Mouse (Mus musculus) 416B (cell line): ENCODE results near the gene Sema4f.

Experiments
- DNase-seq: peaks from one replicate; pipeline ENCODE4 v3.0.0; 2011; ENCODE audit warnings: low read depth

Gene Sema4f

DNA sequence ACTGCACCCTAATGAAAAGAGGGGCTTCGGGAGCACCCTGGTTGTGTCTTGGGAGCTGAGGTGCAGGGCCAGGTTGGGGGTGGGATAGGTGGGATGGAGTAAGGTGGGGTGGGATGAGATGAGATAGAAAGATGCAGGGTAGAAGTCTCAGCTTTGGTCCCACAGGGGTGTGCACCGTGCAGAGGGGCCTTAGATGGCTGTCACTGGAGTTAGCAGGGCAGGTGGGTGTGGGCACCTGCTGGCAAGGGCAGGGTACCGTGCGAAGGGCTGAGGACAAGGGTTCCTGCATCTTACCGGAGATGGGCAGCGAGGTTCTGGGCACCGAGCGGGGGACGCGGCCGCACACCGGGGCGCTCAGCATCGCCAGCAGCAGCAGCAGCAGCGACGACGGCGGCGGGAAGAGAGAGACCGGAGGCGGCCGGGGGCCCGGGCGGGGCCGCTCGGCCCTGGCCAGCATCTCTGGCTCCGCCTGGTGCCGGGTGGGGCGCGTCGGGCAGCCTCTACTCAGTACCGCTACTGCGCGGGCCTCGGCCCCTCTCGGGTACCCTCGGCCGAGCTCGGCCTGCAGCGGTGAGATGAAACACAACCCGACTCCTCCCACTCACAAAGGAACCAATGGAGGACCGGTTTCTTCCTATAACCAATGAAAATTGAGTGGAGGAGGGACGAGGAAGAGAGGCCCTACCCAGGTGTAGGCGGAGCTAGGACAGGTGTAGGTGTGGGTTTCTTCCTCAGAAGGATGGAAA lies at the start of gene Sema4f:
Gene Sema4f (minus strand): TSS at position 603 of the 746 bp plus-strand sequence.
- no peak for DNase-seq

DNA sequence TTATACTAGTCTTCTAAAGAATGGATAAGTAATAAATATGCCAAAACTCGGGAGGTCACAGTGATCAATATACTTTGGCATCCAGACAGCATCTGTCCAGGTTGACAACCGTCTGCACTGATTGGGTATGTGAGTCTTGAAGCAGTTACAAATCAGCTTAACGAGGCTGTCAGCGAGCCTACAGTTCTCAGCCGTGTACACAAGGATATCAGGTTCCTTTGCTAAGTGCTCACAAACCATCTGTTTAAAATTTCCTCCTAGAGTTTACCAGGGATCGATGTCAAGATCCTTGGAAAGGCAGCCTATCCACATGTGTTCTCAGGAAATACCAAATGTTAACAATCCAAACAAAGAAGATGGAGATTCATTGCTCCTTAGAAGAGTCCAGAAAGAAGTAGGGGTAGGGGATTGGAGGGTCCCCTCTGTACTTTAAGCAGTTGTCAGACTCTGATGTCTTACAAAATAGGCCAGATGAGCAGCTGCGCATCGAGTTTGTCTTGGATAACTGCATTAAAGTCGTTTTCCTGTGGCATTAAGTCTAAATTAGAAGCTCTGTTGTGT lies 47.9 kb upstream of the Sema4f start:
- no peak for DNase-seq

DNA sequence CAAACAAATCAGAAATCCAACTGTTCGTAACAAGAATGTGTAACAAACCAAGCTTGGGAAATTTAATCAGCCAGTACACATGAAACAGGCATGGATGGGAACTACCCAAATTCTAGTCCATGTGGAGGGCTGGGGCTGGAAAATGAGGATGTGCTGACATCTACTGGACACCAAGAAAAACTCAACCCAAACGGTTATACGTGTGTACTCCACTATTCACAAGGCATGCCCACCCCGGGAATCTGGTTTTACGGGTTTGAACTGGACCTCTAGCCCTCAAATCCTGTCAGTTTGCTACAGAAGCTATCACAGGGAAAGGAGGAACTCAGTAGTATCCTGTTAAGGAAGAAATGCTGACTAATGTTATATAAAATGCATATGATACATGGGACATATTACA lies 31.5 kb upstream of the Sema4f start:
- DNase-seq: peak; percentile 82

DNA sequence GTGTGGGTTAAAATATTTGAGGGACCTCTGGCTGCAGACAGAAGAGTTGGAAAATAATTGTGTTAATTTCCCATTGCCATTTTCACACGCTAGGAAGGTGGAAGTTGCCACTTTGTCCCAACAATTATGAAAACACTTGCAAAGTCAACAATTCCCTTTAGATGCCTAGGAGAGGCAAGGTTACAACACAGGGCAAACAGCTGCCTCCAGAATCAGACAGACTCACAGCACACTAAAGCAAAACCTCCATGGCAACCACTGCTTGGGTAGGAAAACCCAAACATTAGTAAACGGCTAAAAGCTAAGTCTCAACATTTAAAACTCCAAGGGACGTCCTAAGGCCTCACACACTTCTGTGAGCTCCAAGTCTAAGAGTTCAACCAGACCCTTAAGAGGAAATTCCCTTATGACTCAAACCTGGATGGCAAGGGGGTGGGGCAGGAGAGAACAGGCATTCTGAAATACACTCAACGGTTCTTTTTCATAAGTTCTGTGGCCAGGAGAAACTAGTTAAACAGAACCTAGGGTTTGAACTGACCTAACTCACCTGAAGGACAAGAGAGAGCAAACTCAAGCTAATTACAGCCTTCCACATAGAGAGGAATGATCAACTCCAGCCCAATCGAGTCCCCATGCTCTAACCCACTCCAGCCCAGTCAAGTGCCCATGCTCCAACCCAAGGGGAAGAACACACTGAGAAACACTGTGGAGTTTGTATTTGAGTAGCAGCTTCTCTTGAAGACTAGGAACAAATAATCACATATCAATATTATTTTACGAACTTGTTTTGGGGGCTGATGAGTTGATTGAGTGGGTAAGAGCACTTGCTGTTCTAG lies 29.9 kb upstream of the Sema4f start:
- no peak for DNase-seq

DNA sequence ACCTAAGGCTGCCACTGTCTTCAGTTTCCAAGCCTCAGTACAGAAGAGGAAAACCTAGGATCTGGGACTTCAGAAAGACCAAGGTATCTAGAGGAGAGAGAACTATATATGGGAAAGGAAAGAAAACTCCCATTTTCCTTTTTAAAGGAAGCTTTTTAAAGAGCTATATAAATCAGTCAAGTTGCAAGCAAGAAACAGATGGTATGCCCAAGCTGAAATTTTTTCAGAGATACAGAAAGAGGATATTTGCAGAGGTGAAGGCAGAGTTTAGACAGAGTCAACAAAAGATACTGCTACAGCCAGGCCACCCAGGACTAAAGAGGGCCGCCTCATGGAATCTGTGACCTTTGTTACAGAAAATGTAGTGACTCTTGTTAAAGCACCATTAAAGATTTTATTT lies 22.1 kb upstream of the Sema4f start:
- DNase-seq: no peak

DNA sequence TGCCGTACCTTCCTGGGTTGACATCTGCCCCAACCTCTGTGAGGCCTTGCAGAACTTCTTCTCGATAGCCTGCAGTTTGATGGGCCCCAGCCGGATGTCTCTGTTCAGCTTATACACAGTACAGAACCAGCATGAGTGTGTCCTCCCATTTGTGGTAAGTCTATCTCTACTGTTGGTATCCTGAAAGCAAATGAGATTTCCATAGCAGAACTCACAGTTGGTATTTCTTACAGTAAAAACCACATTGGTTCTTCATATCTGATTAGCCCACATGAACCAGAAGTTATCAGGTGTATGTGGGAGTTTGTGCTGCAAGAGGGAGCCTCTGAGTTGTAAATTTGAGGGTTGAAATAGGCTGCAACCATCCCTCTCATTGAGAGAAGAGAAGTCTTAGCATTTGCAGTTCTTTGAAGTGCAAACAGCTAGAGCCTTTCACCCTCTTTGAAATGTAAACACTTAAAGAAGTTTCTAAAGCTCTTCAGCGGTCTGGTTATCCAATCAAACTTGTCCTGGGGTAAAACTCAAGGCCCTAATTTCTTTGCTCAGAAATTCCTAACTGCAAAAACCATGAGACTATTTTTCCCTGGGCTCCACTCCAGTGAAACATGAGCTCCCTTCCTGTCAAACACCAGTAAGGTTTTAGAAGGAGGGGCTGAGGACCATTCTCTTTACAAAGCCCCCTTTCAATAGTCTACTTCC lies 17.1 kb upstream of the Sema4f start:
- no peak for DNase-seq

DNA sequence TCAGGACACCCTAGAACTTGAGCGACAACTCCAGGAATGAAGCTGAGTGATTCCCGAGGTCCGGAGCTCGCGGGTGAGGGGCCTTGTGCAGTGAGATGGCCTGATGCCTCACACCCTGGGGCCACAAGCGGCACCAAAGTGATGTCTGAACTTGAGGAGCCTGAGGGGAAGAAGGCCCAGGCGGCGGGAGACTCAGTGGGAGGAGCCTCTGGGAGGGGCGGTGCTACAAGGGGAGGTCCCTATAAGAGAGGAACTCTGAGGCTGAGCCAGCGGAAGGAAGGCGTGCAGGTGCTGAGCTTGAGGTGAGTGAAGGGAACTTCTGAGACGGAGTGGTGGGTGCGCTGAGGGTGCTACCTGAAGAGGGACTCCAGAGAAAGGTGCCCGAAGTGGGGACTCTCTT lies 7.1 kb upstream of the Sema4f start, which contains the start of gene M1ap:
Gene M1ap (plus strand): TSS at position 252 of the 400 bp plus-strand sequence.
- no peak for DNase-seq

DNA sequence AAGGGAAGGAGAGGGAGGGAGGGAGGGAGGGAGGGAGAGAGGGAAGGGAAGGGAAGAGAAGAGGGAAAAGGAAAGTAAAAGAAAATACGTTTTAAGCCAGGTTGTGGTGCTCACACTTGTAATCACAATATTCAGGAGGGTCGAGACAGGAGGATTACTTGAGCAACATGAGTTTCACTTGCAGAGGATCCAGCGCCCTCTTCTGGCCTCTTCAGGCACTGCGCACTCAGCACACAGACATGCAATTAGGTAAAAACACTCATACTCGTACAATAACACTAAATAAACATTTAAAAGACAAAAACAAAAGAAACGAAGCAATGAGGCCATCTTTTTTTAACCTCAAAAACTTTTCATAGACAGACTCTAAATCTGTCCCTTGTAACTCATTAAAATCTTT lies 6.2 kb upstream of the Sema4f start:
- DNase-seq: peak; percentile 65

DNA sequence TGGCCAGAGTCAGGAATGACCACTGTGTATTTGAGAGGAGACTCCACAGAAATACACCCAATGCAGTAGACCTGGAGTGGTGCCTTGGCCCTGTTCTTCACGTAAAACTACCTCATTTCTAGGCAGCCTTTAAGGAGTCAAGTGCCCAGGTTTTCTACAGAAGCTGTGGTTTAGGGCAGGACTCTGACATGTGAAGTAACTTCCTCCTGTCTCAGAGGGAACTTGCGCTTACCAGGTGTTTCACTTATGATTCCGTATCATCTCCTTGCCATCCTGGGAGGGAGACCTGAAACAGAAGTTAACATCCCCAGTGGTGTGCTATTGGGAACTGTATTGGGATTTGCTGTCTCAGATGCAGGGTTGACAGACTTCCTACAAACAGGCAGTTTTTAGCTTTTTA lies 1.2 kb upstream of the Sema4f start:
- no peak for DNase-seq

DNA sequence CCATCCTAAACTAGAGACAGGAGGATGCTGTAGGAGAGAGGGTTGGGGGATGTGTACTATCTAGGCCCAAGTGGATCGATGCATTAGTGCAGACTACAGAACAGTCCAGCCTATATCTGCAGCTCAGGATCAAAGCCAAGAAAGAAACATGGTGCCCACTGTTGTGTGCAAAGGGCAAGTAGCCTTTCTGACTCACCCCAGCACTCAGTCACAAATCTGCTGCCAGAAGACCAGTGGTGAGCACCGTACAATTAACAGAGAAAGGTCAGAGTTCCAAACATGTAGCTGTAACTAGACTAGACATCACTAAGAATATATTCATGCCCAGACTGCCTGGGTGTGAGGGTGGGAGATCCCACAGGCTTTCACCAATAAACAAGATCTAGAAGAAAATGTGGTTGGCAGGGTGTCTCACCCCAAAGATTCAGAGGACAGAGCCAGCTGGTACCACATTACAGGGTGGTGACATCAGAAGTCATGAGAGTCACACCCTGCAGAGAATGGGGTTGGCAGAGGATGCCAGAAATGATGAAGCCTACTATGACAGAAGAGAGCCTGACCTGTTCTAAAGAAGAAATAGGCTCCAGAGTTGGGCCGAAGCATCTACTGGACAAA lies 4.8 kb downstream of the Sema4f start:
- DNase-seq: no peak

DNA sequence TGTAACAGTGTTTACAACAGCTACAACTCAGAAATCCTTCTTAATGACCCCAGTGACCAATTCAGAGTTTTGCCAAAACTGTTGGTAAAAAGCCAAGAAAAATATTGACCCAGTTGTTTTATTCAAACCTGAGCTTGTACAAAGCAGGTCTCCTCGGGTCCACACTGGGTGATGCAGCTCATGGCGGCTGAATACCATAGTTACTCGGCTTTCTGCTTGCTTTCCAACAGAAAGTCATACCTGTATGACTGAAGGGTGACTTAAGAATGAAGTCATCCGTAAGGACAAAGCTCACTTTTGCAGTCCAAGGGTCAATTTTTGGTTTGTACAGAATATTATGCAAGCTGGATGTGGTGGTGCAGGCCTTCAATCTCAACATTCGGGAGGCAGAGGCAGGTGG lies 12.0 kb downstream of the Sema4f start:
- DNase-seq: no peak

DNA sequence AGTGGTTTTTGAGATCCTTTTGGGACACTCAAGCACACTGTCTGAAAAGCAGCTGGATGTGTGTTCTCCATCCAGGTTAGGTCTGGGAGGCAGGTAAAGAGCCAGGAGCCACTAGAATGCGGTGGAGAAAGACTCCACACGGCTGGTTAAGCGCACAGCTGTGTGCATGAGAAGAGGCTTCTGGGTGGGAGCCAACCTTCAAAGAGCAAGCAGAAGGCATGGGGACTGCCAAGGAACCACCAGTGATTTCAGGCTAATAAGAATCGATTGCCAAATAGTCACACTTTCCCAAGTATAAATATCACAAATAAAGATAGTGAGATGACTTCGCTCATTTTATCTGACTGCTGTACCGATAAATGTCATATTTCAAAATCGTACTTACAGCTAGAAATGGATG lies 13.0 kb downstream of the Sema4f start:
- DNase-seq: no peak

DNA sequence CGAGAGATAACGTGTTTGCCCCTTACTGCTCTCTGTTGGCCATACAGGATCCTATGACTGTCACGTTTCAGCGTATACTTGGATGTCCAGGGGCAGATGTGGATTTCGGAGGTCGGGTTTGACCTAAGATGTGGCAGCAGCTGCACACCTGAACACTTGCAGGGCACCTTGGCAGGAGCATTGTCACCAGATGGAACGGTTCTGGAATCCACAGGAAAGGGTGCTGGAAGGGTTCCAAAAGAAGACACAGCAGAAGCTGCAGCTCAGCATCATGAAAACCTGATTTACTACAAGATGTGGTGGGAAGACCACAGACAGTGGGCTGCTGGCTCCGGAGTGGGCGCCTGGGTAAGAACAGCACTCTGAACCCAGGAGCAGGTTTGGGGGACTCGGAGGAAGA lies 13.5 kb downstream of the Sema4f start:
- no peak for DNase-seq

DNA sequence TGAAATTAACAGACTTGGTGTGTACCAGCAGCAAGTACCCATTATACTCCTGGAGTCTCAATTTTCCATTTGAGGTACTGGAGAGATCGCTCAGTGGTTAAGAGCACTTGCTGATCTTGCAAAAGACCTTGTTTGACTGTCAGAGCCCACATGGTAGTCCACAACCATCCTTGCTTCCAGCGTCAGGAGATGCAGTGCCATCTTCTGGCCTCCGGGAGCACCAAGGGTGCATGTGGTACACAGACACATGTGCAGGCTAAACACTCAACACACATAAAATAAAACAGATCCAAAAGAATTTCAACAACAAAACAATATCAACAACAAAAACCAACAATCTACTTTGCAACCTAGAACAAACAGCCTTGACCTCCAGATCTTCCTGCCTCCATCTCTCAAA lies 14.6 kb downstream of the Sema4f start:
- peak; percentile 52 for DNase-seq

DNA sequence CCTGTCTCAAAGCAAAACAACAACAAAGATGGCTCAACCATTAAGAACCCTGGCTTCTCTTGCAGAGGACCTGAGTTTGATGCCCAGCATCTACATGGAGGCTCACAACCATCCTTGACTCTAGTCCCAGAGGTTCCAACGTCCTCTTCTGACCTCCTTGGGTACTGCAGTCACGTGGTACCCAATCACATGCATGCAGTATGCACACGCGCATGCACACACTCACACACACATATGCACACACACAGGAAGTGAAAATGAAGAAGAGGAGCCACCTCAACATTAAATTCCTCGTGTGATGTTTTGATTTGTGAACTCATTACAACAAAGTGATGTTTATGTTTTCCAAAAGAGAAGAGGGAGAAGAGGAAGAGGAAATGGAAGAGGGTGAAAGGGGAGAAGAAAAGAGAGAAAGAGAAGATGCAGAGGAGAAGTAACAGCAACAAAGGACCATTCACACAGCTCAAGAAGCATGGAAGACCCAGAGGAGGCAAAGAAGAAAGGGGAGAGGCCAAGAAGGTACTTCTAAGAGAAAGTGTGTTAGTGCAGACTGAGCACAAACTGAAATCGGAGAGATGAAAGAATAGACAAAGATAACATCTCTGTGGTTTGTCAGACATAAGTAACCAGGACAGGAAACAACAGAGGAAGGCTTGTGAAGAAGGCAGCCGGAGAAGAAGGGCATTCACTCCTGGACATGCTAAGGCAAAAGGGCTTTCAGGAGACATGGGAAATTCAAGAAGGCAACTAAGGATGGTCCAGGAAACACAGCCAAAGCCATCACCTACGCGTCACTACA lies 17.9 kb downstream of the Sema4f start:
- peak; percentile 22 for DNase-seq

DNA sequence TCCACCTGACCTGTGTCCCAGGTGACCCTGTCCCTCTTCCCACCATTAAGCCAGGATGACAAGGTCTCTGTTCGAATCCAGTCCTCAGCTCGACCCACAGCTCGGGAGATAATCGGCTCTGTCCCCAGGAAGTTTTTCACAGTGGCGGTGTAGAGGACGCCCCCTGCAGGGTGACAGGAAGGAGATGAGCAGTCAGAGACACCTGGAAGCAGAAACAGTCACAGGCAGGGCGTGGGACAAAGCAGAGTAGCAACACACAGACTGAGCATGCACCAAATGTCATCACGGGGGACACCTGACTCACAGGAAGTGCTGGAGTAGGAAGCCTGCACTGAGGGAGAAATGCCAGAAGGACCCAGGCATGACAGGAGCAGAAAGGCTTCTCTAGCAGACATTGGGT lies 20.0 kb downstream of the Sema4f start:
- DNase-seq: no peak

DNA sequence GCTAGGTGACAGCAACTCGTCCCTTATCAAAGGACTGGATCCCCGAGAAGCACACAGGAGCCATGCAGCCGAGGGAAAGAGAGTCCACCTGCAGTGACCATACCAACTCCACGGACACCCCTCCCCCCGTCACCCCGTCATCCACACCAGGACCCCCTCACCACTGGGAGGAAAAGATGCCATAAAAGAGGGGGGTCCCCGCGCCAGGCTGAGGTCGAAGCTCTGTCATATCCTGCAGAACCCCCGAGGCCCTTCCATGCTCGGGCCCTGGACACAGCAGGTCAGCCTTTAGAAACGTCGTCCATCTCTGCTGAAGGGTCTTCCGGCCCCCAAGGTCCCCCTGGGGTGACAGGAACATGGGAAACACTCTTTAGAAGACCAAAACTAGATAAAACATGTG lies 21.2 kb downstream of the Sema4f start:
- DNase-seq: no peak

DNA sequence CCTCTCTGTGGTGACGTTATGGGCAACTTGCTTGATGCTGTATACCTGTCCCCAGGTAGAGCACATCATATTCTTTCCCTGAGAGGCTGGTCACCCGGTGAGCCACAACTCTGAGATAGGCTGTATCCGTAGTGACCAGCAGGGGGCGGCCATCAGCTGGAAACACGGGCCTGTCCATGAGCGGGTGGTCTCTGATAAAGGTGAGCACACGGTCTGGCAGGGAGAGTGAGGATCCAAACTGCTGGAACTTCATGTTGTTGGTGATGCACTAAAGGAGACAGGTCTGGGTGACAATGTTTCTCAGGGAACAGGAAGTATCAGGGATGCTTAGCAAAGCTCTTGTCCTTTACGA lies 21.8 kb downstream of the Sema4f start:
- DNase-seq: no peak

DNA sequence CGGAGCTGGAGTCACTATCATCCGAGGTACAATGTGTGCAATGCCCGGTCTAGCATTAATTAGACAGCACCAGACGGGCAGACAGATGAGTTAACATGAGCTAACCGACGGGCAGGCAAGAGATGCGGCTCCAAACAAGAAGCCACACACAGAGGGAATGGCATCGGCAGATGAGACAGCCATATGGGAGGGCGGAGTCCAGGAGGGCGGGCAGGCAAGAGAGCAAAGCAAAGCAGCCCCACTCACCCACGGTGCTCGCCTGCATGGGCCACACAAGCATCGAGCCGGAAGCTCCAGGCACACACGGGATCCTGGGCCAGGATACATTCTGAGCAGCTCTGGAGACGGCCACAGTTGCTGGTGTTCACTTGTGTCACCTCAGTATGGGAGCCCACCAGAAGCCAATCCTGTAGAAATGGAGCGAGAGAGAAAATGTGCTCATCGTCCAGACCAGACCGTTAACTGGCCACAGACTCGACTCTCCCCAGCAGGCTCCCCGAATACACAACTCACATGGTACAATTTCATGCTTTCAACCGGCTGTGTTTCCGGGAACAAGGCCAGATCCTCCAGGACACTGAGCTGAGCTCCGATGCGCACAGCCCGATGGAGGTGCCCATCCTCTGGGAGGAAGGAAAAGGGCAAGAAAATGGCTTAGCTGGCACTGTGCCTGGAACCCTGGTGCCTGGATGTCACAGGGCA lies 22.3 kb downstream of the Sema4f start:
- DNase-seq: no peak

DNA sequence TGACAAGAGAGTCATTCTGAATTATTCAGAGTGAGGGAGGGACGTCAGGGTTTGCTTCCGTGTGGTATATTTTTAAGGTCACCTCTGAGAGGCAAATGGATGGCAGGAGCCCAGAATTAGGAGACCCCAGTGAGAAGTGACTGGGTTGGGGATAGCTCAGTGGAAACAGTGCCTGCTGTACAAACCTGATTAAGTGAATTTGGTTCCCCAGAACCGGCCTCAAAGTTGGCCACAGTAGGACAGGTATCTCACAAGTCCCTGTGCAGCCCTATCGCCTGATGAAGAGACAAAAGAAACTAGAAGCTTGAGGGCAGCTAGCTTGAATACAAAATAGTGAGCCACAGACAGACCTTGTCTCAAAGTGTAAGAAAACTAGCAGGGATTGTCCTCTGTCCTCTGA lies 23.1 kb downstream of the Sema4f start:
- DNase-seq: no peak

DNA sequence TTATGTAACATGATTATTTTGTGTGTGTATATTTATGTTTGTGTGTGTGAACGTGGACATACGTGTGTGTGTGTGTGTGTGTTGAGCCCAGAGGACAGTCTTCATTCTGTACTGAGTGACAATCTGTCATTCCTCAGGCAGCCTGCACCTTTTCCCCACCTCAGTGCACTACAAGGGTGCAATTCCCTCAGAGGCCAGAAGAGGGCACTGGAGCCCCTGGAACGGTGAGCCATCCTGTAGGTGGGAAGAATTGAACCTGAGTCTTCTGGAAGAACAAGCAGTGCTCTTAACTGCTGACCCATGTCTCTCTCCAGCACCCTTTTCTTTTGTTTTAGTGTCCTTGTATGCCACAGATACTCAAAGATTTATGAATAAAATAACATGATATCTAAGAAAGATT lies 23.7 kb downstream of the Sema4f start:
- peak; percentile 63 for DNase-seq
